Mouse (Mus musculus) intestine, embryonic 15.5 days (tissue): ENCODE results near the gene Trim13. TPM values are rescaled to one million over a fixed set of nuclear protein-coding genes. Genes with fewer than 3 reads are reported as not detected.
"Not testable (repeated sequence)": the region's sequence is repeated elsewhere in the genome, so short reads cannot be mapped to it uniquely, and the experiment has no call there.

Source experiments
- ATAC-seq: fragments of 200-750 bp; cut with Nextera tagmentation; 2 replicates; pipeline ENCODE4 v1.8.0; 2017; ENCODE audit warnings: moderate TSS enrichment, moderate library complexity
- H3K27ac ChIP-seq: fragments of 300-500 bp; sonication (generic); 2 replicates; pipeline ENCODE4 v1.5.1; 2015; ENCODE audit warnings: mild to moderate bottlenecking, inconsistent platforms
- H3K27me3 ChIP-seq: fragments of 300-500 bp; sonication (generic); replicated peaks from 2 replicates; pipeline ENCODE4 v1.6.1; 2015; ENCODE audit warnings: inconsistent platforms
- H3K36me3 ChIP-seq: fragments of 300-500 bp; sonication (generic); 2 replicates; pipeline ENCODE4 v1.6.1; 2015; ENCODE audit warnings: inconsistent platforms
- H3K4me1 ChIP-seq: fragments of 300-500 bp; sonication (generic); replicated peaks from 2 replicates; pipeline ENCODE4 v1.6.1; 2015; ENCODE audit warnings: inconsistent platforms
- H3K4me2 ChIP-seq: fragments of 300-500 bp; sonication (generic); replicated peaks from 2 replicates; pipeline ENCODE4 v1.6.1; 2015; ENCODE audit warnings: mild to moderate bottlenecking, inconsistent platforms
- H3K4me3 ChIP-seq: fragments of 300-500 bp; sonication (generic); replicated peaks from 2 replicates; pipeline ENCODE4 v1.5.1; 2015; ENCODE audit warnings: inconsistent platforms
- H3K9ac ChIP-seq: fragments of 300-500 bp; sonication (generic); 2 replicates; pipeline ENCODE4 v1.6.1; 2015; ENCODE audit warnings: inconsistent platforms
- H3K9me3 ChIP-seq: fragments of 300-500 bp; sonication (generic); 2 replicates; pipeline ENCODE4 v1.6.1; 2016; ENCODE audit warnings: inconsistent platforms
- WGBS: fragments of 180-500 bp; shearing (Covaris S2); methylation state at CpG from one replicate; pipeline ENCODE4 v1.1.7; 2015; 5-methylcytosine and 5-hydroxymethylcytosine counted together
- polyA plus RNA-seq: library from polyadenylated mRNA; unstranded; fragments of >200 nt; fragmentation: Nextera tagmentation; extraction: Ambion mirVana; gene quantifications from 2 replicates; pipeline ENCODE4 v1.2.1, GENCODE M21; 2015

Gene Trim13
- 8.9 and 11.3 TPM in 2 replicates for polyA plus RNA-seq

- Histone ChIP-seq H3K4me1 (peaks cover 6% of the 10 kb centered on the region; the same call in 1 of the 2 replicates), H3K9ac (no peak within 1 kb of the TSS), H3K27me3 (no peaks in the 10 kb centered on the region), H3K36me3 (no peaks in the 10 kb centered on the region), H3K27ac (no peak within 1 kb of the TSS), H3K4me2 (peak within 1 kb of the TSS; percentile 60), H3K4me3 (peak within 1 kb of the TSS; percentile 88), H3K9me3 (no peaks in the 10 kb centered on the region)
- ATAC-seq = no peak
- 60% methylated on average over 5 of the region's 5 CpGs for WGBS
These were observed at the start of gene Trim13 for GRCm38 (mm10) chr14:61597968-61598367. Gene Trim13 (plus strand): TSS chr14:61598247.

- 96% methylated on average over 1 of the region's 1 CpGs for WGBS
- Histone ChIP-seq H3K36me3 (0 out of 2 replicates have a peak, but pooled peaks cover 5% of the 10 kb centered on the region), H3K9me3 (no peaks in the 10 kb centered on the region), H3K27ac (no peak overlapping the region), H3K9ac (no peak overlapping the region), H3K4me1 (no peaks in the 10 kb centered on the region), H3K27me3 (no peaks in the 10 kb centered on the region), H3K4me3 (no peak overlapping the region), H3K4me2 (no peak overlapping the region)
- no peak for ATAC-seq
These were observed 49.4 kb upstream of the Trim13 start for GRCm38 (mm10) chr14:61548614-61549013.

- WGBS = 4% methylated on average over 6 of the region's 6 CpGs
- no peak for ATAC-seq
These were observed 42.1 kb upstream of the Trim13 start for GRCm38 (mm10) chr14:61555931-61556288.

DNA sequence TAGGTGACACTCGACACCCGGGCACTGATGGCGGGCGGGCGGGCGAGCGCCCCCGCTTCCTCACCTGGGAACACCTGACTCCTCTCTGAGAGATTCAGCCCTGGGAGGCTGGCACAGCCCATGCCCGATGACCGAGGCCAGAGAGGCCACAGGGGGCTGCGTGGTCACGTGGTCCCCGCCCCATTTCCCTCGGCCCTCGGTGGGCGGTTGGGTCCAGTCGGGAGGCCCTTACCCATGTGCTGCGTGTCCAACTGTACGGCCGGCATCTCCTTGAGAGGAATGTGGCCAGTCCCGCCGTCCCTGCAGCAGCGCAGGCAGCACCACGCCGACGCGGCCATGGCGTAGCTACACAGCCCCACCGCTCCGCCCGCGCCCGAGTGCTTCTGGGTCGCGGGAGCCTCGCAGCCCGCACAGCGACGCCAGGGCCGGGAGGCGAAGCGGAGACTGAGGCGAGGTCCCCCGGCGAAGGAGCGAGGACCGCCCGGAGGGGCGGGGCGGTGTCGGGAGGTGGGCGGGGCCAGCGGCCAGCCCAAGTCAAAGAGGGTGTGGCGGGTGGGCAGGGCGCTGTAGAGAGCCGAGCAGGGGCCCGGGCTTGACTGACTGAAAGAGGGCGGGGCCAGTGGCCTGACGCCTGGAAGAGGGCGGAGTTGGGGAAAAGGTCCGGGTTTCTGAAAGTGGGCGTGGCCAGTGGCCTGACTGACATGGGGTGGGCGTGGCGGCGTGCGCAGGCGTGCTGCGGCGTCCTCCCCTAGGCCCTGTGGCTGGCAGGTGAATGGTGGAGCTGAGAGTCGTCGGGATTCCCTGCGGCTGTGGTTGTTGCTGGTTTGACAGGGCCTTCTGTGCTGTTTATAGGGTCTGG lies 41.5 kb upstream of the Trim13 start, which contains the start of gene Spryd7:
Spryd7 (minus strand) TSS at position 598 of the 859 bp plus-strand sequence.
- H3K4me1 ChIP-seq = no peaks in the 10 kb centered on the region
- peak within 1 kb of the TSS; percentile 72 for H3K4me3 ChIP-seq
- under 1% methylated on average over 70 of the region's 72 CpGs for WGBS
- H3K4me2 ChIP-seq = peak within 1 kb of the TSS; percentile 91
- no peaks in the 10 kb centered on the region for H3K27me3 ChIP-seq
- peak within 1 kb of the TSS; percentile 91 for H3K27ac ChIP-seq
- H3K36me3 ChIP-seq = no peaks in the 10 kb centered on the region
- no peaks in the 10 kb centered on the region for H3K9me3 ChIP-seq
- peak within 1 kb of the TSS; percentile 76 for H3K9ac ChIP-seq
- ATAC-seq = peak; percentile 98

More at GRCm38 (mm10) chr14:61555931-61556288, 42.1 kb upstream of the Trim13 start:
- Histone ChIP-seq H3K9me3 (no peaks in the 10 kb centered on the region), H3K36me3 (no peaks in the 10 kb centered on the region), H3K4me3 (peak overlapping the region; percentile 72), H3K27ac (peak overlapping the region; percentile 91), H3K9ac (peak overlapping the region; percentile 76), H3K4me1 (no peaks in the 10 kb centered on the region), H3K27me3 (no peaks in the 10 kb centered on the region), H3K4me2 (peak overlapping the region; percentile 91)

- no peak for ATAC-seq
- no peaks in the 10 kb centered on the region for H3K36me3 ChIP-seq
- 89% methylated on average over 6 of the region's 6 CpGs for WGBS
- no peak overlapping the region for H3K4me2 ChIP-seq
- H3K9ac ChIP-seq = no peak overlapping the region
- H3K4me3 ChIP-seq = no peak overlapping the region
- no peaks in the 10 kb centered on the region for H3K9me3 ChIP-seq
- no peak overlapping the region for H3K27ac ChIP-seq
- no peaks in the 10 kb centered on the region for H3K27me3 ChIP-seq
- H3K4me1 ChIP-seq = no peaks in the 10 kb centered on the region
These were observed 39.1 kb upstream of the Trim13 start for GRCm38 (mm10) chr14:61558901-61559300.

DNA sequence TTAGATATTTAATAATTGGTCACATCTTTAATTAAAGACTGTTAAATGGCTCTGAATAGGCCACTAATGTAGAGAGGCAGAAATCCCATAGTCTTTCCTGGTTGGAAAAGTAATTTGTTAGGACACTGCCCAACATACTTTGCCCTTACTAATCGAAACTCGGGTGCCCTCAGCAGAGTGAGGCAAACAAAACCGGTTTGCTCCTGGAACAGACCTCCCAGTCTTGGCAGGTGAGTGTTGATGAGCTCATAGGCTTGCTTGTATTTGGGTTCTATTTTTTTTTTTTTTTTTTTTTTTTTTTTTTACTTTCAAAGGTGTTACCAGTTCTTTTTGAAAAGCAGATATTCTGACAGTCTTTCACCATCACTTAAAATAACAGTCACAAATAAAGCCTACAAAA lies 38.2 kb upstream of the Trim13 start:
- WGBS = 64% methylated on average over 3 of the region's 3 CpGs
- no peak for ATAC-seq
- Histone ChIP-seq H3K36me3 (no peaks in the 10 kb centered on the region), H3K4me3 (no peak overlapping the region), H3K27ac (no peak overlapping the region), H3K9me3 (no peaks in the 10 kb centered on the region), H3K4me1 (no peaks in the 10 kb centered on the region), H3K4me2 (no peak overlapping the region), H3K9ac (no peak overlapping the region), H3K27me3 (no peaks in the 10 kb centered on the region)

GRCm38 (mm10) chr14:61566211-61566610 lies 31.8 kb upstream of the Trim13 start:
- ATAC-seq, H3K9me3 ChIP-seq: not testable (repeated sequence)

GRCm38 (mm10) chr14:61569344-61569743 lies 28.7 kb upstream of the Trim13 start:
- Histone ChIP-seq H3K4me1 (0 out of 2 replicates have a peak, but pooled peaks cover 2% of the 10 kb centered on the region), H3K9me3 (no peaks in the 10 kb centered on the region), H3K4me3 (no peak overlapping the region), H3K9ac (no peak overlapping the region), H3K4me2 (no peak overlapping the region), H3K27ac (no peak overlapping the region), H3K36me3 (no peaks in the 10 kb centered on the region), H3K27me3 (no peaks in the 10 kb centered on the region)
- WGBS = 63% methylated on average over 2 of the region's 2 CpGs
- no peak for ATAC-seq

More at GRCm38 (mm10) chr14:61566211-61566610, 31.8 kb upstream of the Trim13 start:
- not testable (repeated sequence) for H3K36me3 ChIP-seq, H3K4me2 ChIP-seq, H3K4me3 ChIP-seq, H3K4me1 ChIP-seq, H3K9ac ChIP-seq, H3K27me3 ChIP-seq, H3K27ac ChIP-seq
- WGBS = 92% methylated on average over 4 of the region's 4 CpGs

DNA sequence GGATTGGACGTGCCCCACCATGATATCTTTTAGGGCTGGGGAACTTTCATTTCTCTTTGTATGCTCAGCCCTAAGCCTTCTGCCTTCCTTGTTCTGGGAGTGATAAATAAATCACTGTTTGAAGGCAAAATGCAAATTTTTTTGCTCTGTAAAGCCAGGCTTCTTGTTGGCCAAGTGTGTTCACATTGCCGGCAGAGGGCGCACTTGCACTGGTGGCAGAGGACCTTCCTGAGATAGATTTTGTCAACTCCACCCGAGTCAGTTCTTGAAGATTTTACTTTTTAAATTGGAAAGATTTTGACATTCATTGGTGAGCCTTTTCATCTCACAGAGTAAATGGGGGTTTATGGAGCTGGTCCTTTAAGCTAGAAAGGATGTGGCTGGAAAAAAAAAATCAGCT lies 26.7 kb upstream of the Trim13 start:
- WGBS = 8% methylated on average over 4 of the region's 4 CpGs
- Histone ChIP-seq H3K27ac (no peak overlapping the region), H3K4me2 (peak overlapping the region; percentile 37), H3K27me3 (no peaks in the 10 kb centered on the region), H3K9ac (no peak overlapping the region), H3K36me3 (no peaks in the 10 kb centered on the region), H3K4me3 (no peak overlapping the region), H3K9me3 (no peaks in the 10 kb centered on the region), H3K4me1 (0 out of 2 replicates have a peak, but pooled peaks cover 2% of the 10 kb centered on the region)
- ATAC-seq = 0 out of 2 replicates have a peak, but pooled peaks have one; percentile 54

GRCm38 (mm10) chr14:61572131-61572530 lies 25.9 kb upstream of the Trim13 start:
- Histone ChIP-seq H3K27me3 (no peaks in the 10 kb centered on the region), H3K27ac (no peak overlapping the region), H3K4me3 (no peak overlapping the region), H3K9me3 (no peaks in the 10 kb centered on the region), H3K9ac (no peak overlapping the region), H3K4me2 (no peak overlapping the region), H3K36me3 (no peaks in the 10 kb centered on the region), H3K4me1 (0 out of 2 replicates have a peak, but pooled peaks cover 2% of the 10 kb centered on the region)
- WGBS = 49% methylated on average over 2 of the region's 2 CpGs
- peak; percentile 87 for ATAC-seq

- no peaks in the 10 kb centered on the region for H3K27me3 ChIP-seq
- no peak for ATAC-seq
- no peak overlapping the region for H3K4me3 ChIP-seq
- H3K27ac ChIP-seq = no peak overlapping the region
- H3K4me1 ChIP-seq = 0 out of 2 replicates have a peak, but pooled peaks cover 2% of the 10 kb centered on the region
- H3K4me2 ChIP-seq = no peak overlapping the region
- H3K9ac ChIP-seq = no peak overlapping the region
- no peaks in the 10 kb centered on the region for H3K36me3 ChIP-seq
- WGBS = 88% methylated on average over 10 of the region's 10 CpGs
- no peaks in the 10 kb centered on the region for H3K9me3 ChIP-seq
These were observed 23.0 kb upstream of the Trim13 start for GRCm38 (mm10) chr14:61575066-61575465.

GRCm38 (mm10) chr14:61575941-61576340 lies 22.1 kb upstream of the Trim13 start:
- Histone ChIP-seq H3K4me3 (no peak overlapping the region), H3K27me3 (no peaks in the 10 kb centered on the region), H3K36me3 (no peaks in the 10 kb centered on the region), H3K9me3 (no peaks in the 10 kb centered on the region), H3K4me1 (0 out of 2 replicates have a peak, but pooled peaks cover 2% of the 10 kb centered on the region), H3K4me2 (no peak overlapping the region), H3K9ac (no peak overlapping the region), H3K27ac (no peak overlapping the region)
- WGBS = 86% methylated on average over 8 of the region's 8 CpGs
- no peak for ATAC-seq
